Mouse (Mus musculus): ENCODE results near the gene Timp3. TPM values are rescaled to one million over a fixed set of nuclear protein-coding genes. Genes with fewer than 3 reads are reported as not detected.
"Not testable (repeated sequence)": the region's sequence is repeated elsewhere in the genome, so short reads cannot be mapped to it uniquely, and the experiment has no call there.

Timp3 gene
- polyA plus RNA-seq, 1 experiment from 2014 or later, result 91.7 TPM

- H3K27me3 ChIP-seq (ENCODE audit: control insufficient read depth, insufficient read depth, low read length); H3K4me1 ChIP-seq (ENCODE audit: control insufficient read depth, insufficient read depth, low read length); H3K4me3 ChIP-seq (ENCODE audit: low read length); H3K4me2 ChIP-seq (ENCODE audit: low read depth, low read length); H3K9me3 ChIP-seq (replicated peaks; ENCODE audit: control insufficient read depth, low read length); ATAC-seq (replicated peaks; ENCODE audit: extremely low read depth, insufficient read depth, low FRiP score); H3K36me3 ChIP-seq (ENCODE audit: control insufficient read depth, insufficient read depth); H3K9ac ChIP-seq (ENCODE audit: low read length); H3K27ac ChIP-seq (ENCODE audit: low read length): not testable (repeated sequence)
- WGBS, result 73% methylated on average over 2 of the region's 2 CpGs
Observed at GRCm38 (mm10) chr10:86378803-86379202, 78.6 kb downstream of the Timp3 start.

- Histone ChIP-seq H3K9me3 (replicated peaks; ENCODE audit: control insufficient read depth, low read length) (no peaks in the 10 kb centered on the region), H3K4me3 (ENCODE audit: low read length) (no peak overlapping the region), H3K4me1 (ENCODE audit: control insufficient read depth, insufficient read depth, low read length) (peaks cover 5% of the 10 kb centered on the region; the same call in 1 of the 2 replicates), H3K27ac (ENCODE audit: low read length) (no peak overlapping the region), H3K36me3 (ENCODE audit: control insufficient read depth, insufficient read depth) (no peaks in the 10 kb centered on the region), H3K27me3 (ENCODE audit: control insufficient read depth, insufficient read depth, low read length) (no peaks in the 10 kb centered on the region), H3K4me2 (ENCODE audit: low read depth, low read length) (no peak overlapping the region), H3K9ac (ENCODE audit: low read length) (no peak overlapping the region)
- ATAC-seq (replicated peaks; ENCODE audit: extremely low read depth, insufficient read depth, low FRiP score), result no peak
- 28% methylated on average over 2 of the region's 2 CpGs for WGBS
Observed at GRCm38 (mm10) chr10:86380626-86381025, 80.5 kb downstream of the Timp3 start.

GRCm38 (mm10) chr10:86381150-86381921 is 81.2 kb downstream of the Timp3 start:
- no peak for ATAC-seq (replicated peaks; ENCODE audit: extremely low read depth, insufficient read depth, low FRiP score)

GRCm38 (mm10) chr10:86381922-86382260 is 81.7 kb downstream of the Timp3 start:
- 39% methylated on average over 2 of the region's 2 CpGs for WGBS
- H3K4me3 ChIP-seq (ENCODE audit: low read length), result no peak overlapping the region
- H3K36me3 ChIP-seq (ENCODE audit: control insufficient read depth, insufficient read depth), result no peaks in the 10 kb centered on the region
- no peak for ATAC-seq (replicated peaks; ENCODE audit: extremely low read depth, insufficient read depth, low FRiP score)
- no peak overlapping the region for H3K27ac ChIP-seq (ENCODE audit: low read length)
- H3K4me1 ChIP-seq (ENCODE audit: control insufficient read depth, insufficient read depth, low read length), result peaks cover 3% of the 10 kb centered on the region; the same call in 1 of the 2 replicates
- no peaks in the 10 kb centered on the region for H3K27me3 ChIP-seq (ENCODE audit: control insufficient read depth, insufficient read depth, low read length)
- no peak overlapping the region for H3K9ac ChIP-seq (ENCODE audit: low read length)
- no peaks in the 10 kb centered on the region for H3K9me3 ChIP-seq (replicated peaks; ENCODE audit: control insufficient read depth, low read length)
- no peak overlapping the region for H3K4me2 ChIP-seq (ENCODE audit: low read depth, low read length)

More at GRCm38 (mm10) chr10:86381150-86381921, 81.2 kb downstream of the Timp3 start:
- no peak overlapping the region for H3K27ac ChIP-seq (ENCODE audit: low read length)
- no peak overlapping the region for H3K4me2 ChIP-seq (ENCODE audit: low read depth, low read length)
- no peaks in the 10 kb centered on the region for H3K36me3 ChIP-seq (ENCODE audit: control insufficient read depth, insufficient read depth)
- WGBS, result 53% methylated on average over 9 of the region's 9 CpGs
- H3K4me3 ChIP-seq (ENCODE audit: low read length), result no peak overlapping the region
- peaks cover 3% of the 10 kb centered on the region; the same call in 1 of the 2 replicates for H3K4me1 ChIP-seq (ENCODE audit: control insufficient read depth, insufficient read depth, low read length)
- no peaks in the 10 kb centered on the region for H3K27me3 ChIP-seq (ENCODE audit: control insufficient read depth, insufficient read depth, low read length)
- H3K9ac ChIP-seq (ENCODE audit: low read length), result no peak overlapping the region
- H3K9me3 ChIP-seq (replicated peaks; ENCODE audit: control insufficient read depth, low read length), result no peaks in the 10 kb centered on the region

DNA sequence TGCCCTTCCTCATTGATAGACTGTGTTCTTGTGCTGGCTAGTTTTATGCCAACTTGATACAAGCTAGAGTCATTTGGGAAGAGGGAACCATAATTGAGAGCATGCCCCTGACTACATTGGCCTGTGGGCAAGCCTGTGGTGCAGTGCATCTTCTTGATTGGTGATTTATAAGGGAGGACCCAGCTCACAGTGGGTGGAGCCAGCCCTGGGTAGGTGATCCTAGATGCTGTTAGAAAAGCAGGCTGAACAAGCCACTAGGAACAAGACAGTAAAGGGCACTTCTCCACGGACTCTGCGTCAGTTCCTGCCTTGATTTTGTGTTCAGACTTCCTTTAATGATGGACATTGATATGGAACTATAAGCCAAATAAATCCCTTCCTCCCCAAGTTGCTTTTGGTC is 84.5 kb downstream of the Timp3 start:
- WGBS, result 90% methylated on average over 2 of the region's 2 CpGs

DNA sequence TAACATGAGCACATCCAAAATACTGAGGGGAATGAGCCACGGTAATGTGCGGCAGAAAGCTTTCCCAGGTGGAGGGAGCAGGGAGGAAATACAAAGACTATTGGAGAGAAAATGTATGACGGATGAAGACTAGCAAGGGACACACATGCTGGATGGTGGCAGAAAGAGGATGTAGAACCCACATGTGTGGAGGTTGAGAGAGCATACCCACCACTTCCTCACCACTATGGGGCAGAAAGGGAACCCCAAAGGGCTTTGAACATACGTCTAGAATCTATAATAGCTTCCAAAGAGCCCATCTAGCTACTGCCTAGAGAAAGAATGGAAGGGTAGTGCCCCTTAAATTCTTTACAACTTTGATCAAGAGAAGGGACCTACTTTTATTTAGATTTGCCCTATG is 85.5 kb downstream of the Timp3 start:
- no peak overlapping the region for H3K9ac ChIP-seq (ENCODE audit: low read length)
- H3K36me3 ChIP-seq (ENCODE audit: control insufficient read depth, insufficient read depth), result no peaks in the 10 kb centered on the region
- 73% methylated on average over 4 of the region's 4 CpGs for WGBS
- no peaks in the 10 kb centered on the region for H3K27me3 ChIP-seq (ENCODE audit: control insufficient read depth, insufficient read depth, low read length)
- H3K4me2 ChIP-seq (ENCODE audit: low read depth, low read length), result no peak overlapping the region
- no peak overlapping the region for H3K27ac ChIP-seq (ENCODE audit: low read length)
- peaks cover 17% of the 10 kb centered on the region for H3K4me1 ChIP-seq (ENCODE audit: control insufficient read depth, insufficient read depth, low read length)
- H3K4me3 ChIP-seq (ENCODE audit: low read length), result no peak overlapping the region
- no peak for ATAC-seq (replicated peaks; ENCODE audit: extremely low read depth, insufficient read depth, low FRiP score)
- H3K9me3 ChIP-seq (replicated peaks; ENCODE audit: control insufficient read depth, low read length), result no peaks in the 10 kb centered on the region

More for the DNA sequence above, 84.5 kb downstream of the Timp3 start:
- Histone ChIP-seq H3K9me3 (replicated peaks; ENCODE audit: control insufficient read depth, low read length) (no peaks in the 10 kb centered on the region), H3K27me3 (ENCODE audit: control insufficient read depth, insufficient read depth, low read length) (no peaks in the 10 kb centered on the region), H3K4me3 (ENCODE audit: low read length) (no peak overlapping the region), H3K27ac (ENCODE audit: low read length) (no peak overlapping the region), H3K4me1 (ENCODE audit: control insufficient read depth, insufficient read depth, low read length) (peaks cover 17% of the 10 kb centered on the region), H3K9ac (ENCODE audit: low read length) (no peak overlapping the region), H3K36me3 (ENCODE audit: control insufficient read depth, insufficient read depth) (no peaks in the 10 kb centered on the region), H3K4me2 (ENCODE audit: low read depth, low read length) (no peak overlapping the region)
- ATAC-seq (replicated peaks; ENCODE audit: extremely low read depth, insufficient read depth, low FRiP score), result no peak

- Histone ChIP-seq H3K36me3 (ENCODE audit: control insufficient read depth, insufficient read depth) (no peaks in the 10 kb centered on the region), H3K27ac (ENCODE audit: low read length) (no peak overlapping the region), H3K27me3 (ENCODE audit: control insufficient read depth, insufficient read depth, low read length) (no peaks in the 10 kb centered on the region), H3K9me3 (replicated peaks; ENCODE audit: control insufficient read depth, low read length) (no peaks in the 10 kb centered on the region), H3K9ac (ENCODE audit: low read length) (no peak overlapping the region), H3K4me2 (ENCODE audit: low read depth, low read length) (no peak overlapping the region), H3K4me1 (ENCODE audit: control insufficient read depth, insufficient read depth, low read length) (peaks cover 17% of the 10 kb centered on the region), H3K4me3 (ENCODE audit: low read length) (no peak overlapping the region)
- 66% methylated on average over 4 of the region's 4 CpGs for WGBS
- ATAC-seq (replicated peaks; ENCODE audit: extremely low read depth, insufficient read depth, low FRiP score), result no peak
Observed at GRCm38 (mm10) chr10:86386232-86386631, 86.1 kb downstream of the Timp3 start.

- Histone ChIP-seq H3K4me2 (ENCODE audit: low read depth, low read length) (no peak overlapping the region), H3K4me3 (ENCODE audit: low read length) (no peak overlapping the region), H3K9me3 (replicated peaks; ENCODE audit: control insufficient read depth, low read length) (no peaks in the 10 kb centered on the region), H3K27ac (ENCODE audit: low read length) (no peak overlapping the region), H3K36me3 (ENCODE audit: control insufficient read depth, insufficient read depth) (no peaks in the 10 kb centered on the region), H3K4me1 (ENCODE audit: control insufficient read depth, insufficient read depth, low read length) (peaks cover 17% of the 10 kb centered on the region), H3K27me3 (ENCODE audit: control insufficient read depth, insufficient read depth, low read length) (no peaks in the 10 kb centered on the region), H3K9ac (ENCODE audit: low read length) (no peak overlapping the region)
- WGBS, result 46% methylated on average over 5 of the region's 5 CpGs
- no peak for ATAC-seq (replicated peaks; ENCODE audit: extremely low read depth, insufficient read depth, low FRiP score)
Observed at GRCm38 (mm10) chr10:86387821-86388440, 87.8 kb downstream of the Timp3 start.

DNA sequence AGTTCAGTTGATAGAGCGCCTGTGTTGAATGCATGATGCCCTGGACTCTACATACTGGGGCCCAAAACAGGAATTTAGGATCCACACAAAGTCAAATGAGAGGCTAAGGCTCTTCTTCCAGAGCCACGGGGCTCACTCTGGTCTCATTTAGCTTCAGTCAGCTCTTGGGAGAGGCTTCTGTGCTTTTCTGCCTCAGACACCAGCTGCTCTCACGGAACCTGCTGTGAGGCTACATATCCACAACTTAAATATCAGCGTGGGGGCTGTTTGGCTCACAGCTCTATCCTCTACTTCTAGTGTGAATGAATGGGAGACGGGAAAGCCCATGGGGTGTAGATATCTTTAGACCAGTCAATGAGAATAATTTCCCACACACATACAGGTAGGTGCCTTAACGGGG is 88.6 kb downstream of the Timp3 start:
- no peak overlapping the region for H3K4me3 ChIP-seq (ENCODE audit: low read length)
- no peak overlapping the region for H3K9ac ChIP-seq (ENCODE audit: low read length)
- no peak overlapping the region for H3K27ac ChIP-seq (ENCODE audit: low read length)
- no peaks in the 10 kb centered on the region for H3K27me3 ChIP-seq (ENCODE audit: control insufficient read depth, insufficient read depth, low read length)
- no peak for ATAC-seq (replicated peaks; ENCODE audit: extremely low read depth, insufficient read depth, low FRiP score)
- no peaks in the 10 kb centered on the region for H3K36me3 ChIP-seq (ENCODE audit: control insufficient read depth, insufficient read depth)
- no peak overlapping the region for H3K4me2 ChIP-seq (ENCODE audit: low read depth, low read length)
- H3K4me1 ChIP-seq (ENCODE audit: control insufficient read depth, insufficient read depth, low read length), result peaks cover 17% of the 10 kb centered on the region
- 79% methylated on average over 6 of the region's 6 CpGs for WGBS
- H3K9me3 ChIP-seq (replicated peaks; ENCODE audit: control insufficient read depth, low read length), result no peaks in the 10 kb centered on the region
